Mouse (Mus musculus): ENCODE results near the gene Bcas3. TPM values are rescaled to one million over a fixed set of nuclear protein-coding genes. Genes with fewer than 3 reads are reported as not detected.

Gene Bcas3
- polyA plus RNA-seq, 1 experiment: 17.0 TPM

DNA sequence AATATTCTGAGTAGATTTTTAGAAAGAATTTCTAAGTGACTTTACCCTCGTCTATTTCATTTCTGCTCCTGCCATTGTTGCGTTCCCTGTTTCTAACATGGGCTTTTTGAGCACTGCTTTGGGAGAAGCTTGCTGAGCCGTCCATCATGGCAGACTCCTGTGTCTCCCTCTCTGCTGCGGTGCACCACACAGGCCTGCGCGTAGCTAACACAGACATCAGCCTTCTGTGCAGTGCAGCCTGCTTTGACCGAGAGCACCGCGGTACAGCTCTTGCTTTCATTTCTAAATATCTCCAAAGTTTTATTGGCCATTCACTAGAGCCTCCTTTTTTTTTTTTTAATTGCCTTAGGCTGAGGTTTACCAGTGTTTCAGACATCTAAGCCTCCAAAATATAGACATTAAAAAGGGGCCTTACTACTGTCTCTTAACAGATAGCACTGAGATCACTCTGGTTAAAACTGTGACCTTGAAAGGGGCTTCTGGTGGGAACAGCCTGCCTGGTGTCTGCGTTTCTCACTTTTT, 290.6 kb downstream of the Bcas3 start:
- no peak for TF ChIP-seq POLR2A (IDR thresholded peaks at IDR 0.05; ENCODE audit: low read depth, low read length)
- TF ChIP-seq CTCF (IDR thresholded peaks at IDR 0.05; ENCODE audit: borderline replicate concordance, insufficient read depth, low read length): no peak
- no peaks in the 10 kb centered on the region for H3K4me1 ChIP-seq (ENCODE audit: control insufficient read depth, insufficient read depth, low read length)

DNA sequence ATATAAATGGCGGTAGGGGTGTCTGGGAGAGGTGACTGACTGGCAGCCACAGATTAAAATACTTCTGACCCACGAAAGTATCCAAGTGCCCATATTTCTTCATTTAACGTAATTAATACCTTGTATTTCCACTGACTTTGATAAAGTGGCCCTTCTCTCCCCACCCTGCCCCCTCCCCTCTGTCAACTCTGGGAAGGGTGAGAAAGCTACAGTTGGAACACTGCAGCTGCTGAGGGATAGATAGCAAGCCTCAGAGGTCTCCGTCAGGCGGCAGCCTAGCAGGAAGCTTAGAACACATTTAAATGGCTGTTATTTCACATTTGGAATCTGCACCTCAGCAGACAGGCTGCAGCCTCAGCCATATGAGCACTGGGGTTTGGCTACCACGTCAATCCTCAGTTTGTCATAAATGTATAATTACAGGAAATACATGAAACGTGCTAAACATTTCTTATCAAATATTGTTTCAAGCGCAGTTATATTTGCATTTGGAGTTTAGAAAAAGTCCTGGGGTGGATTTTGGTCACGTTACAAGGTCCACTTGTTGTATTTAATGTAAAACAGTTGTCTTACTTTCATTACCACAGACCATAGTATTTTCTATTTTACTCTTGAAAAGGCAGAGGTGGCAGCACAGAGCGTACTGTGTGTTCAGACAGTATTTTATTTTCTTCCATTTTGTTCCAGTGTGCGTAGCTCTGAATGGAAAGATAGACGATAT, 291.2 kb downstream of the Bcas3 start:
- TF ChIP-seq POLR2A (IDR thresholded peaks at IDR 0.05; ENCODE audit: low read depth, low read length) (no peak), CTCF (IDR thresholded peaks at IDR 0.05; ENCODE audit: borderline replicate concordance, insufficient read depth, low read length) (no peak)
- H3K4me1 ChIP-seq (ENCODE audit: control insufficient read depth, insufficient read depth, low read length): no peaks in the 10 kb centered on the region
- no peak overlapping the region for H3K4me3 ChIP-seq (ENCODE audit: insufficient read depth, low read length)
- no peak overlapping the region for H3K27ac ChIP-seq (ENCODE audit: insufficient read depth, low read length)

More for the DNA sequence above, 290.6 kb downstream of the Bcas3 start:
- Histone ChIP-seq H3K27ac (ENCODE audit: insufficient read depth, low read length) (no peak overlapping the region), H3K4me3 (ENCODE audit: insufficient read depth, low read length) (no peak overlapping the region)

DNA sequence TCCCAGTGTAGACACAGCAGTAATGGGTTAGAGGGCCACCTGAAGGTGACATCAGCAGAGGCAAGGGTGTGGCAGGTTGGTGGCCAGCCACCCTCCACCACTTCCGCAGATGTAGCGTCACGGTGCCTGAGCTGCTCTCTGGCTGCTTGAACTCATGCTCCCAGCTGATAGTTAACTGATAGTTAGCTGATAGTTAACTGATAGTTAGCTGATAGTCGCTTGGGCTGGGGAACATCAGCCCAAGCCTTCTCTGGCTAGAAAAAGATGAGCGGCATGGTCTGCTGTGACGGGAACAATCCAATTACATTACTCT, 291.7 kb downstream of the Bcas3 start:
- Histone ChIP-seq H3K27ac (ENCODE audit: insufficient read depth, low read length) (no peak overlapping the region), H3K4me1 (ENCODE audit: control insufficient read depth, insufficient read depth, low read length) (no peaks in the 10 kb centered on the region), H3K4me3 (ENCODE audit: insufficient read depth, low read length) (no peak overlapping the region)
- TF ChIP-seq POLR2A (IDR thresholded peaks at IDR 0.05; ENCODE audit: low read depth, low read length): no peak
- no peak for TF ChIP-seq CTCF (IDR thresholded peaks at IDR 0.05; ENCODE audit: borderline replicate concordance, insufficient read depth, low read length)

DNA sequence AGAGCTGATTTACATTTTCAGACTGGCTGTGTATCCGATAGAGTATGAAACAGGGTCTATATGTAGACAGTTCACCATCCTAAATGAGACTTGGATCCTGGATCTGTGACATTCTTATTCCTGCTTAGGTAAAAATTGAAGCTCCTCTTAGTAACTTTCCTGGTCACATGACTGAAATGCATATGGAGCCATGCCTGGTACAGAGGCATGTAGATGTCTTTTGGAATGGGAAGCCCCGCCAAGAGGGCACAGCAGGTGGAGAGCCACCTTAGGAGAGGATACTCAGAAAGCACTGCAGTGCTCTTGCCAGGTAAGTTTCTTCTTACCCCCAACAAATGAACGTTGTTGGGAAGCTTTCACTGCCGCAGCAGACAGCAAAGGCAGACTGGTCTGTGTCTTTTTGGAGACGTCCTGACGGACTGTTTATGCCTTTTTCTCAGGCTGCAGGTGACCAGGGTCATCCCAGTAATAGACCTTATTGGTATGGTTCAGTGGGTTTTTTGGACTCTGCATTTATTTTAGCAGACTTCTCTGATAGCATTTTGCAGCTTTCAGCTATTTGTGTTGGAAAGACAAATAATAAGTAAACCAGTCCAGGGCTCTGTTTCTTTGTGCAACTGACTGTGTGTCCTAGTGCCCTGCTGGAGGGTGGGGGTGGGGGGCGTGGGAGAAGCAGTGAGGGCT, 292.3 kb downstream of the Bcas3 start:
- Histone ChIP-seq H3K4me3 (ENCODE audit: insufficient read depth, low read length) (no peak overlapping the region), H3K4me1 (ENCODE audit: control insufficient read depth, insufficient read depth, low read length) (no peaks in the 10 kb centered on the region), H3K27ac (ENCODE audit: insufficient read depth, low read length) (no peak overlapping the region)
- no peak for TF ChIP-seq CTCF (IDR thresholded peaks at IDR 0.05; ENCODE audit: borderline replicate concordance, insufficient read depth, low read length)
- no peak for TF ChIP-seq POLR2A (IDR thresholded peaks at IDR 0.05; ENCODE audit: low read depth, low read length)

DNA sequence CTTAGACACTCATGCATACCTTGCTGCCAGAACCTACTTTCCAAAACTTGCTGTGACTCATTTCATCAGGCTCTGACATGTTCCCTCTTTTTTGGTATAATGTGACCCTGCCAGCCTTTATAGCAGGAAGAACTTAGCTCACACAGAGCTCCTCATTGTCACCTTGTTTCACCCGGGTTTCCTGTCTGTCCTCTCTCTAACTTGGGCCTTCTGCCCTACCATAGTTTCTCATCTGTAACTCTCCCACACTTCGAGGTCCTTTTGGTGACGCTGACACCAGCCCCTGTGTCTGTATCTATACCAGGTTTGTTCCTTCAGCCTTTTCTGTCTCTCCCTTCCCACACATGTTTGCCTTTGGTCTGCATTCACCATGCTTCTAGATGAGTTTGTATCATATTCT, 295.9 kb downstream of the Bcas3 start:
- H3K4me3 ChIP-seq (ENCODE audit: insufficient read depth, low read length): no peak overlapping the region
- TF ChIP-seq CTCF (IDR thresholded peaks at IDR 0.05; ENCODE audit: borderline replicate concordance, insufficient read depth, low read length): no peak
- TF ChIP-seq POLR2A (IDR thresholded peaks at IDR 0.05; ENCODE audit: low read depth, low read length): no peak

DNA sequence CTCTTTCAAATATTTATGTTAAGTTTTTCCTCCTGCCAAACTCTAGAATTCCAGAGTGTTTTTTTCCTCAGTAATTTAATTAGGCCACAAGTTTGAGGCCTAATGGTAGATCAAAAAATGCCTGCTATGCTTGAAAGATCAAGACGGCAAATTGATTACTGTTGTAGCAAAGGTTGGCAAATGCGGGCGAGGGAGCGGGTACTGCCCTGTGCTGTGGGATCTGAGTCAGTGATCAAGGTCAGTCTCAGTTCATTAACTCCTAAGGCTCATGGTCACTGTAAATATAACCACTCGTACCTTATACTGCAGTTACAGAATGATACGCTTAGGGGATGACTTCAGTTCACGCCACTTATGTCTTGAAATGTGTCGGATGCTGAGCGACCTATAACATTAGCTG, 296.4 kb downstream of the Bcas3 start:
- TF ChIP-seq POLR2A (IDR thresholded peaks at IDR 0.05; ENCODE audit: low read depth, low read length): no peak
- no peak for TF ChIP-seq CTCF (IDR thresholded peaks at IDR 0.05; ENCODE audit: borderline replicate concordance, insufficient read depth, low read length)
- Histone ChIP-seq H3K4me3 (ENCODE audit: insufficient read depth, low read length) (no peak overlapping the region), H3K27ac (ENCODE audit: insufficient read depth, low read length) (no peak overlapping the region), H3K4me1 (ENCODE audit: control insufficient read depth, insufficient read depth, low read length) (no peaks in the 10 kb centered on the region)

More for the DNA sequence above, 295.9 kb downstream of the Bcas3 start:
- Histone ChIP-seq H3K4me1 (ENCODE audit: control insufficient read depth, insufficient read depth, low read length) (no peaks in the 10 kb centered on the region), H3K27ac (ENCODE audit: insufficient read depth, low read length) (no peak overlapping the region)

DNA sequence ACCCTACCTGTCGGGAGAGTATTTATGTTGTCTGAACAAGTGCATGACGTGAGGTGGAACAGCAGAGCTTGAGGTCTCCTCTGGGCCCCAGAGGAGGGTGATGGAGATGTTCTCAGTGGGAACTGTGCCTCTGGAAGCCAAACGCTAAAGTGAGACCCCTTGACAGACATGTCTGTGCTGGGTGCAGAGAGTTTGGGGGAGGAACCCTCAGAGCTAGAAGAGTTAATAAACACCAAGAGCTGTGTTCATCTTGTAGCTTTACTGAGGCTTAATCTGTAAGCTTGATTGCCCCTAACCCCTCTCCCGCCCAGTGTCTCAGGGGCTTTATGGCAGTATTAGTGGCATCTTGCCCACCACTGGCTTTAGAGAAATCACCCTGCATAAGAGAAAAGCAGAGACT, 304.5 kb downstream of the Bcas3 start:
- TF ChIP-seq POLR2A (IDR thresholded peaks at IDR 0.05; ENCODE audit: low read depth, low read length): no peak
- no peak for TF ChIP-seq CTCF (IDR thresholded peaks at IDR 0.05; ENCODE audit: borderline replicate concordance, insufficient read depth, low read length)
- Histone ChIP-seq H3K4me1 (ENCODE audit: control insufficient read depth, insufficient read depth, low read length) (no peaks in the 10 kb centered on the region), H3K4me3 (ENCODE audit: insufficient read depth, low read length) (no peak overlapping the region), H3K27ac (ENCODE audit: insufficient read depth, low read length) (no peak overlapping the region)

DNA sequence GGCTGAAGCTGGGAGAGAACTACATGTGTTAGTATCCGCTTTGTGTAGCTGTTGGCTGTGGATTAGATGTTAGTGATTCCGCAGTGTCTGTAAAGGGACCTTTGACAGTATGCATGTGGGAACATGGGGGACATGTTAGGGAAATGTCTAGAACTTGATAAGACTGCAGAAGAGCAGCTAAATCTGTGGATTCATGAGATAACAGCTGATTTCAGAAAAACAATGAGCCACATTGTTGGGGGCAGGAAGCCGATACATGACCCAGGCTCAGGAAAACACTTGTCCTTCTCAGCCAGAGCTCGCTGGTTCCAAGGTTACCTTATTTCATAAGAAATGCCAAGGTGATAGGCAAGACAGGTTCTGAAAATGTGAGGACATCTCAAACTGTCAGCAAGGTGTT, 307.3 kb downstream of the Bcas3 start:
- Histone ChIP-seq H3K4me3 (ENCODE audit: insufficient read depth, low read length) (no peak overlapping the region), H3K27ac (ENCODE audit: insufficient read depth, low read length) (no peak overlapping the region), H3K4me1 (ENCODE audit: control insufficient read depth, insufficient read depth, low read length) (no peaks in the 10 kb centered on the region)
- TF ChIP-seq CTCF (IDR thresholded peaks at IDR 0.05; ENCODE audit: borderline replicate concordance, insufficient read depth, low read length) (no peak), POLR2A (IDR thresholded peaks at IDR 0.05; ENCODE audit: low read depth, low read length) (no peak)

DNA sequence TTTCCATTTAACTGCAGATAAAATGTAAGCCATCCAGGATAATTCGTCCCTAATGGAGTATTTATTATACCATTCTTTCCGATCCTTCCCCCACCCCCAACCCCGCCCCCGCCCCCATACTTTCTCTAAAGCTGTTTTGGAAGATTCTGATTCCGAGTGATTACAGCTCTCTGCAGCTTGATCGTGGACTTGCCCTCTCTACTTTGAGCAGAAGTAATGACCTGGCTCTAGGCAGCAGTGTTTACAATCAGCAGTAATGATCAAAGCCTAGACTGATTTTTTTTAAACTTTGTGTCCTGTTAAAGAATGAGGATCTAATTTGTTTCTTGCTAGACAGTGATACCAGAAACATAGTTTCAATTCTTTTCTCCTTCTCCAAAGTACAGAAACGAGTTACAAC, 314.2 kb downstream of the Bcas3 start:
- H3K4me3 ChIP-seq (ENCODE audit: insufficient read depth, low read length): no peak overlapping the region
- TF ChIP-seq CTCF (IDR thresholded peaks at IDR 0.05; ENCODE audit: borderline replicate concordance, insufficient read depth, low read length) (no peak), POLR2A (IDR thresholded peaks at IDR 0.05; ENCODE audit: low read depth, low read length) (no peak)
- H3K27ac ChIP-seq (ENCODE audit: insufficient read depth, low read length): no peak overlapping the region
- H3K4me1 ChIP-seq (ENCODE audit: control insufficient read depth, insufficient read depth, low read length): 0 out of 2 replicates have a peak, but pooled peaks cover 2% of the 10 kb centered on the region

DNA sequence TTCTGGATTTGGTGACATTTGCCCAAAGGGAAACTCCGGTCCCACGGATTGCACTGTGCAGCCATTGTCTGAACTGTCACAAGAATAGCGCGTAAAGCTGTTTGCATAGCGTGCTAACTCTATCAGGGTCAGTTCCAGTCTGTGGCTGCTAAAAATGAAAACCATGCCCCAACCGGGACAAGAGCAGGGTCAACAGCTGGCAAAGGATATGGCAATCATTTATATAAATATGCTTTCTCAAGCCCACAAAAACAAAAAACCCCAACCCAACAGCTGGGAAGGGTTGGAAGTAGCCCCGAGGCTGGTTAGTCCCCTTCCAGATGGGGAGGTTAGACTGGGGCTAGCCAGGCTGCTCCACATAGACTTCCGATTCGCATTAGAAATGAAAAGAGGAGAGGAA, 314.8 kb downstream of the Bcas3 start:
- H3K4me1 ChIP-seq (ENCODE audit: control insufficient read depth, insufficient read depth, low read length): 0 out of 2 replicates have a peak, but pooled peaks cover 2% of the 10 kb centered on the region
- TF ChIP-seq CTCF (IDR thresholded peaks at IDR 0.05; ENCODE audit: borderline replicate concordance, insufficient read depth, low read length) (no peak), POLR2A (IDR thresholded peaks at IDR 0.05; ENCODE audit: low read depth, low read length) (no peak)
- no peak overlapping the region for H3K27ac ChIP-seq (ENCODE audit: insufficient read depth, low read length)
- H3K4me3 ChIP-seq (ENCODE audit: insufficient read depth, low read length): no peak overlapping the region
